Mouse (Mus musculus) small intestine, adult 2 months (tissue): Measurements from ENCODE around the gene Dok1. TPM values are rescaled to one million over a fixed set of nuclear protein-coding genes. Genes with fewer than 3 reads are reported as not detected.

Source experiments
- H3K27ac ChIP-seq: fragments of 200-500 bp; 2 replicates; pipeline ENCODE4 v1.5.1; 2012; ENCODE audit warnings: low read depth, low read length, control low read depth, inconsistent platforms; ENCODE audit not compliant: insufficient read depth
- H3K27me3 ChIP-seq: fragments of 200-500 bp; 2 replicates; pipeline ENCODE4 v1.6.1; 2012; ENCODE audit warnings: mild to moderate bottlenecking, moderate library complexity, low read length, inconsistent platforms; ENCODE audit not compliant: control insufficient read depth, insufficient read depth
- H3K36me3 ChIP-seq: fragments of 200-500 bp; 2 replicates; pipeline ENCODE4 v1.6.1; 2012; ENCODE audit warnings: mild to moderate bottlenecking, low read length, control low read depth, inconsistent platforms; ENCODE audit not compliant: control insufficient read depth, insufficient read depth
- H3K4me1 ChIP-seq: fragments of 200-500 bp; 2 replicates; pipeline ENCODE4 v1.6.1; 2012; ENCODE audit warnings: low read length, inconsistent platforms, mixed read lengths; ENCODE audit not compliant: control insufficient read depth, insufficient read depth, insufficient read length
- H3K4me3 ChIP-seq: fragments of 200-500 bp; 2 replicates; pipeline ENCODE4 v1.5.1; 2012; ENCODE audit warnings: low read depth, mild to moderate bottlenecking, control low read depth, inconsistent platforms, low read length, moderate library complexity
- CTCF ChIP-seq: fragments of 200-500 bp; IDR thresholded peaks from 2 replicates; pipeline ENCODE4 v1.5.1; 2012; ENCODE audit warnings: low read depth, mild to moderate bottlenecking, control low read depth, inconsistent platforms, low read length, moderate library complexity, mixed read lengths; ENCODE audit not compliant: insufficient replicate concordance, insufficient read length; ENCODE audit errors: extremely low read depth
- POLR2A ChIP-seq: fragments of 200-500 bp; IDR thresholded peaks from 2 replicates; pipeline ENCODE4 v1.6.1; 2012; ENCODE audit warnings: low read depth, mild to moderate bottlenecking, control low read depth, inconsistent platforms, low read length, moderate library complexity
- WGBS: fragments of 180-500 bp; shearing (Covaris S2); methylation state at CpG from one replicate; pipeline ENCODE4 v1.1.7; 2018; 5-methylcytosine and 5-hydroxymethylcytosine counted together
- polyA plus RNA-seq: library from polyadenylated mRNA; depleted of rRNA; stranded (reverse); fragments of >200 nt; gene quantifications from 2 replicates; pipeline ENCODE4 v1.2.3, GENCODE M21; 2012

Dok1 gene
- polyA plus RNA-seq, 1 experiment: 6.1 TPM

GRCm38 (mm10) chr6:83044742-83045141, 11.5 kb upstream of the Dok1 start:
- no peak overlapping the region for H3K27ac ChIP-seq
- TF ChIP-seq CTCF (no peak), POLR2A (no peak)
- H3K27me3 ChIP-seq: no peaks in the 10 kb centered on the region
- H3K4me3 ChIP-seq: no peak overlapping the region
- 64% methylated on average over 9 of the region's 9 CpGs for WGBS
- H3K4me1 ChIP-seq: peaks cover 8% of the 10 kb centered on the region; the same call in 1 of the 2 replicates
- no peaks in the 10 kb centered on the region for H3K36me3 ChIP-seq

GRCm38 (mm10) chr6:83043993-83044392, 10.7 kb upstream of the Dok1 start:
- no peaks in the 10 kb centered on the region for H3K27me3 ChIP-seq
- WGBS: 92% methylated on average over 5 of the region's 5 CpGs
- H3K4me1 ChIP-seq: peaks cover 8% of the 10 kb centered on the region; the same call in 1 of the 2 replicates
- H3K4me3 ChIP-seq: no peak overlapping the region
- H3K27ac ChIP-seq: no peak overlapping the region
- no peak for TF ChIP-seq POLR2A
- TF ChIP-seq CTCF: no peak
- no peaks in the 10 kb centered on the region for H3K36me3 ChIP-seq

GRCm38 (mm10) chr6:83043561-83043960, 10.3 kb upstream of the Dok1 start:
- WGBS: 79% methylated on average over 6 of the region's 6 CpGs
- peaks cover 11% of the 10 kb centered on the region for H3K4me1 ChIP-seq
- no peak for TF ChIP-seq CTCF
- no peak for TF ChIP-seq POLR2A
- H3K27ac ChIP-seq: no peak overlapping the region
- no peak overlapping the region for H3K4me3 ChIP-seq
- H3K36me3 ChIP-seq: no peaks in the 10 kb centered on the region
- H3K27me3 ChIP-seq: no peaks in the 10 kb centered on the region

GRCm38 (mm10) chr6:83040601-83041000, 7.3 kb upstream of the Dok1 start:
- Histone ChIP-seq H3K27ac (no peak overlapping the region), H3K4me3 (no peak overlapping the region), H3K4me1 (peaks cover 7% of the 10 kb centered on the region), H3K36me3 (no peaks in the 10 kb centered on the region), H3K27me3 (no peaks in the 10 kb centered on the region)
- TF ChIP-seq CTCF: no peak
- no peak for TF ChIP-seq POLR2A
- 86% methylated on average over 5 of the region's 5 CpGs for WGBS

GRCm38 (mm10) chr6:83038496-83039012, 5.3 kb upstream of the Dok1 start:
- no peaks in the 10 kb centered on the region for H3K36me3 ChIP-seq
- no peak overlapping the region for H3K27ac ChIP-seq
- H3K4me3 ChIP-seq: peak overlapping the region; percentile 47
- TF ChIP-seq CTCF: no peak
- TF ChIP-seq POLR2A: no peak; the same call in 1 of the 2 replicates
- WGBS: 10% methylated on average over 24 of the region's 24 CpGs
- peaks cover 11% of the 10 kb centered on the region for H3K4me1 ChIP-seq
- H3K27me3 ChIP-seq: no peaks in the 10 kb centered on the region

- TF ChIP-seq POLR2A: no peak
- no peak for TF ChIP-seq CTCF
- Histone ChIP-seq H3K27ac (no peak overlapping the region), H3K4me3 (no peak overlapping the region), H3K27me3 (no peaks in the 10 kb centered on the region), H3K4me1 (peaks cover 12% of the 10 kb centered on the region), H3K36me3 (no peaks in the 10 kb centered on the region)
- 86% methylated on average over 8 of the region's 8 CpGs for WGBS
These were observed 3.9 kb upstream of the Dok1 start for GRCm38 (mm10) chr6:83037188-83037587.

- H3K4me3 ChIP-seq: peak overlapping the region; percentile 95
- 73% methylated on average over 5 of the region's 5 CpGs for WGBS
- TF ChIP-seq CTCF: no peak
- TF ChIP-seq POLR2A: no peak
These were observed 1.3 kb upstream of the Dok1 start for GRCm38 (mm10) chr6:83034463-83035055.

More at GRCm38 (mm10) chr6:83034463-83035055, 1.3 kb upstream of the Dok1 start:
- Histone ChIP-seq H3K4me1 (peaks cover 14% of the 10 kb centered on the region), H3K36me3 (peaks cover 6% of the 10 kb centered on the region; the same call in 1 of the 2 replicates), H3K27ac (no peak overlapping the region), H3K27me3 (no peaks in the 10 kb centered on the region)
